Mouse (Mus musculus) myocyte (in vitro differentiated cells): ENCODE results near the gene 9930021J03Rik. TPM values are rescaled to one million over a fixed set of nuclear protein-coding genes. Genes with fewer than 3 reads are reported as not detected.

Experiments
- H3K27me3 ChIP-seq: one replicate; pipeline ENCODE4 v1.6.1; 2011; ENCODE audit not compliant: control insufficient read depth, insufficient read depth, insufficient read length
- H3K36me3 ChIP-seq: one replicate; pipeline ENCODE4 v1.6.1; 2011; ENCODE audit not compliant: control insufficient read depth, insufficient read depth
- H3K4me2 ChIP-seq: one replicate; pipeline ENCODE4 v1.6.1; 2011; ENCODE audit warnings: low read depth, control low read depth
- H3K4me3 ChIP-seq: one replicate; pipeline ENCODE4 v1.5.1; 2011; ENCODE audit warnings: mild to moderate bottlenecking, control low read depth, moderate library complexity
- H3K79me2 ChIP-seq: one replicate; pipeline ENCODE4 v1.6.1; 2011; ENCODE audit not compliant: control insufficient read depth, insufficient read depth
- H3ac ChIP-seq: one replicate; pipeline ENCODE4 v1.6.1; 2011; ENCODE audit not compliant: control insufficient read depth, insufficient read length
- CEBPB ChIP-seq: IDR thresholded peaks from 2 replicates; pipeline ENCODE4 v1.6.1; 2011; ENCODE audit warnings: mild to moderate bottlenecking, moderate library complexity; ENCODE audit not compliant: poor library complexity, insufficient read depth, severe bottlenecking
- E2F4 ChIP-seq: IDR thresholded peaks from one replicate; pipeline ENCODE4 v1.6.1; 2011; ENCODE audit warnings: mild to moderate bottlenecking, control low read depth, moderate library complexity; ENCODE audit not compliant: insufficient read depth
- MAX ChIP-seq: IDR thresholded peaks from one replicate; pipeline ENCODE4 v1.6.1; 2011; ENCODE audit warnings: low read depth, mild to moderate bottlenecking, control low read depth
- MYOD1 ChIP-seq, 3 experiments: IDR thresholded peaks; one replicate each; pipeline ENCODE4 v1.6.1; 2011; ENCODE audit warnings: control low read depth in 2 of 3, low read depth in 2 of 3, mild to moderate bottlenecking in 2 of 3, moderate library complexity in 1 of 3; ENCODE audit not compliant: insufficient read length in 2 of 3, control insufficient read depth in 1 of 3
- MYOG ChIP-seq, 3 experiments: IDR thresholded peaks; one replicate each; pipeline ENCODE4 v1.6.1; 2011; ENCODE audit warnings: control low read depth in 2 of 3, low read depth in 2 of 3, mild to moderate bottlenecking in 2 of 3; ENCODE audit not compliant: insufficient read length in 2 of 3, control insufficient read depth in 1 of 3, insufficient read depth in 1 of 3
- POLR2A ChIP-seq: IDR thresholded peaks from one replicate; pipeline ENCODE4 v1.6.1; 2011; ENCODE audit warnings: low read depth, mild to moderate bottlenecking, control low read depth, moderate library complexity; ENCODE audit not compliant: insufficient read length
- POLR2AphosphoS2 ChIP-seq: IDR thresholded peaks from one replicate; pipeline ENCODE4 v1.6.1; 2011; ENCODE audit warnings: low read depth, control low read depth; ENCODE audit not compliant: insufficient read length
- REST ChIP-seq: IDR thresholded peaks from one replicate; pipeline ENCODE4 v1.6.1; 2011; ENCODE audit warnings: mild to moderate bottlenecking, control low read depth, moderate library complexity; ENCODE audit not compliant: insufficient read depth, insufficient read length
- SRF ChIP-seq: IDR thresholded peaks from one replicate; pipeline ENCODE4 v1.6.1; 2011; ENCODE audit warnings: low read depth; ENCODE audit not compliant: control insufficient read depth, insufficient read length
- TCF12 ChIP-seq: IDR thresholded peaks from one replicate; pipeline ENCODE4 v1.6.1; 2011; ENCODE audit warnings: mild to moderate bottlenecking, control low read depth; ENCODE audit not compliant: poor library complexity, insufficient read depth, severe bottlenecking
- TCF3 ChIP-seq: IDR thresholded peaks from one replicate; pipeline ENCODE4 v1.6.1; 2011; ENCODE audit warnings: low read depth, control low read depth; ENCODE audit not compliant: insufficient read length
- USF1 ChIP-seq: IDR thresholded peaks from one replicate; pipeline ENCODE4 v1.6.1; 2011; ENCODE audit warnings: low read depth, mild to moderate bottlenecking, control low read depth, moderate library complexity
- polyA plus RNA-seq: library from polyadenylated mRNA; unstranded; fragments of >200 nt; fragmentation: generic; extraction: Trizol; gene quantifications from one replicate; pipeline ENCODE4 v1.2.1, GENCODE M21; 2012; ENCODE audit warnings: missing spikeins

Gene 9930021J03Rik
- polyA plus RNA-seq, 1 experiment = 3.1 TPM

GRCm38 (mm10) chr19:29701707-29702106 is 104.1 kb downstream of the 9930021J03Rik start:
- TF ChIP-seq CEBPB (no peak), MYOD1 (IDR thresholded peaks at IDR 0.05; ENCODE audit: control insufficient read depth in 1 of 3, insufficient read length in 2 of 3, low read depth in 2 of 3) (no peak), TCF12 (no peak)
- Histone ChIP-seq H3K36me3 (no peaks in the 10 kb centered on the region), H3K4me3 (no peak overlapping the region), H3ac (no peak overlapping the region), H3K4me2 (no peak overlapping the region), H3K79me2 (no peaks in the 10 kb centered on the region), H3K27me3 (no peaks in the 10 kb centered on the region)

- TF ChIP-seq MYOG (IDR thresholded peaks at IDR 0.05; ENCODE audit: control insufficient read depth in 1 of 3, insufficient read depth in 1 of 3, insufficient read length in 2 of 3, low read depth in 2 of 3) (no peak), E2F4 (no peak), TCF12 (no peak), SRF (no peak), MYOD1 (IDR thresholded peaks at IDR 0.05; ENCODE audit: control insufficient read depth in 1 of 3, insufficient read length in 2 of 3, low read depth in 2 of 3) (no peak), REST (no peak), MAX (no peak), USF1 (no peak), TCF3 (no peak), CEBPB (no peak), POLR2A (no peak), POLR2AphosphoS2 (no peak)
- Histone ChIP-seq H3ac (no peak within 1 kb of the TSS), H3K36me3 (no peaks in the 10 kb centered on the region), H3K79me2 (no peaks in the 10 kb centered on the region), H3K27me3 (no peaks in the 10 kb centered on the region), H3K4me2 (no peak within 1 kb of the TSS), H3K4me3 (no peak within 1 kb of the TSS)
Observed at GRCm38 (mm10) chr19:29697245-29697874, 108.4 kb downstream of the 9930021J03Rik start, which contains the start of gene Mlana. Gene Mlana, plus strand, starts transcription at chr19:29697824.

GRCm38 (mm10) chr19:29696840-29697239 is 108.9 kb downstream of the 9930021J03Rik start:
- H3K4me2 ChIP-seq = no peak overlapping the region
- no peak for TF ChIP-seq TCF3
- no peak for TF ChIP-seq MYOD1 (IDR thresholded peaks at IDR 0.05; ENCODE audit: control insufficient read depth in 1 of 3, insufficient read length in 2 of 3, low read depth in 2 of 3)
- no peak for TF ChIP-seq MAX
- TF ChIP-seq USF1 = no peak
- no peak for TF ChIP-seq REST
- TF ChIP-seq E2F4 = no peak
- no peak for TF ChIP-seq POLR2AphosphoS2
- no peak for TF ChIP-seq CEBPB
- no peak for TF ChIP-seq SRF
- TF ChIP-seq POLR2A = no peak
- TF ChIP-seq TCF12 = no peak
- no peak for TF ChIP-seq MYOG (IDR thresholded peaks at IDR 0.05; ENCODE audit: control insufficient read depth in 1 of 3, insufficient read depth in 1 of 3, insufficient read length in 2 of 3, low read depth in 2 of 3)
- H3ac ChIP-seq = no peak overlapping the region
- H3K4me3 ChIP-seq = no peak overlapping the region
- H3K27me3 ChIP-seq = no peaks in the 10 kb centered on the region
- no peaks in the 10 kb centered on the region for H3K36me3 ChIP-seq
- no peaks in the 10 kb centered on the region for H3K79me2 ChIP-seq

- Histone ChIP-seq H3K4me2 (no peak overlapping the region), H3K79me2 (no peaks in the 10 kb centered on the region), H3K27me3 (no peaks in the 10 kb centered on the region), H3K4me3 (no peak overlapping the region), H3K36me3 (no peaks in the 10 kb centered on the region), H3ac (no peak overlapping the region)
- TF ChIP-seq E2F4 (no peak), POLR2A (no peak), MAX (no peak), MYOG (IDR thresholded peaks at IDR 0.05; ENCODE audit: control insufficient read depth in 1 of 3, insufficient read depth in 1 of 3, insufficient read length in 2 of 3, low read depth in 2 of 3) (no peak), MYOD1 (IDR thresholded peaks at IDR 0.05; ENCODE audit: control insufficient read depth in 1 of 3, insufficient read length in 2 of 3, low read depth in 2 of 3) (no peak), USF1 (no peak), TCF12 (no peak), SRF (no peak), CEBPB (no peak)
Observed at GRCm38 (mm10) chr19:29696309-29696708, 109.5 kb downstream of the 9930021J03Rik start.

GRCm38 (mm10) chr19:29695071-29695470 is 110.7 kb downstream of the 9930021J03Rik start:
- no peak overlapping the region for H3K4me2 ChIP-seq
- no peaks in the 10 kb centered on the region for H3K36me3 ChIP-seq
- no peak for TF ChIP-seq E2F4
- TF ChIP-seq POLR2AphosphoS2 = no peak
- no peak for TF ChIP-seq MYOD1 (IDR thresholded peaks at IDR 0.05; ENCODE audit: control insufficient read depth in 1 of 3, insufficient read length in 2 of 3, low read depth in 2 of 3)
- TF ChIP-seq SRF = no peak
- no peak for TF ChIP-seq TCF3
- no peak for TF ChIP-seq CEBPB
- no peak for TF ChIP-seq MYOG (IDR thresholded peaks at IDR 0.05; ENCODE audit: control insufficient read depth in 1 of 3, insufficient read depth in 1 of 3, insufficient read length in 2 of 3, low read depth in 2 of 3)
- no peak for TF ChIP-seq TCF12
- no peak for TF ChIP-seq MAX
- no peak for TF ChIP-seq POLR2A
- no peak for TF ChIP-seq REST
- no peak for TF ChIP-seq USF1
- H3ac ChIP-seq = no peak overlapping the region
- H3K4me3 ChIP-seq = no peak overlapping the region
- H3K79me2 ChIP-seq = no peaks in the 10 kb centered on the region
- no peaks in the 10 kb centered on the region for H3K27me3 ChIP-seq
